In the genomic region with DNA sequence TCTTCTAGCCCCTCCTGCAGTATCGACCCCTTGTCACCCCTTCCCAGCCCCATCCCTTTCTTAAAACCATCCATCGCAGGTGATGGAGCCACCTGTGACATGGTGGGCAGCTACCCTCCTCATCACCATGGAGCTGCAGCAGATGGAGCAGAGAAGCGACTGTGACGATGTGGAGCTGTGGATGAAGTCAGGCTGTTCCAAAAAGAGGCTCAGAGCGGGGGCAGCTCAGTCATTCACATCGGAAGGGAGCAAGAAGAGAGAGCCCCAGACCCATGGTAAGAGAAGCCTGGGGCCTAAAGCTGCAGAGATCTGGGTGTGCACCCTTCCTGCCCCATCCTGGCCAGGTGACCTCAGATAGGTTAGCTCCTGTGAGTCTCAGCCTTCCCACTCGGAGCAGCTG, we compare ENCODE assay signal across 26 mouse cellular contexts. TPM values are rescaled to one million over a fixed set of nuclear protein-coding genes. Genes with fewer than 3 reads are reported as not detected.
"Had no signal": no experiment of that assay in that cellular context is flagged by ENCODE, and none has a peak within 500 bp of the region (broad histone marks: within the 10 kb centered on the region; RNA-seq: fewer than 3 reads in every experiment).

No protein-coding gene starts in this region.

- DNase-seq: gastrocnemius, postnatal 25 days; heart, postnatal 10 days; heart, postnatal 4 days; kidney, adult 18-20 months; kidney, adult 9 months; kidney, postnatal 14 days; kidney, postnatal 36 days; layer of hippocampus, adult 9-11 months; layer of hippocampus, postnatal 36 days; left cerebral cortex, postnatal 4 days; lung, adult 18-20 months had no signal

- ATAC-seq: hindbrain, embryonic 16.5 days; inflammation-experienced regulatory T-cells, adult 6 months; intestine, embryonic 15.5 days; intestine, postnatal 0 days; liver, embryonic 12.5 days had no signal

- H3K27ac ChIP-seq: hindbrain, embryonic 10.5 days; hindbrain, embryonic 12.5 days; hindbrain, embryonic 14.5 days; intestine, embryonic 15.5 days; kidney, embryonic 15.5 days; kidney, postnatal 0 days; limb, embryonic 13.5 days; limb, embryonic 15.5 days; liver, embryonic 12.5 days; liver, embryonic 14.5 days had no signal

- H3K4me3 ChIP-seq: heart, embryonic 12.5 days; hindbrain, embryonic 10.5 days; hindbrain, embryonic 12.5 days; intestine, embryonic 15.5 days; kidney, embryonic 15.5 days; limb, embryonic 13.5 days; limb, embryonic 15.5 days; liver, embryonic 12.5 days had no signal

RNA-seq across cellular contexts. Expression of gene Wnt4, which starts 26.8 kb away (rescaled TPM):
- total RNA-seq: granulocyte monocyte progenitor cell, adult 5-6 weeks had no signal
